Mouse (Mus musculus): ENCODE measurements around the gene Gm28035. TPM values are rescaled to one million over a fixed set of nuclear protein-coding genes. Genes with fewer than 3 reads are reported as not detected.
A peak's percentile ranks its signal among the peaks of the same experiment; 100 is the strongest.

Gene Gm28035
- polyA plus RNA-seq, 1 experiment from 2014 or later: 0.26 TPM

DNA sequence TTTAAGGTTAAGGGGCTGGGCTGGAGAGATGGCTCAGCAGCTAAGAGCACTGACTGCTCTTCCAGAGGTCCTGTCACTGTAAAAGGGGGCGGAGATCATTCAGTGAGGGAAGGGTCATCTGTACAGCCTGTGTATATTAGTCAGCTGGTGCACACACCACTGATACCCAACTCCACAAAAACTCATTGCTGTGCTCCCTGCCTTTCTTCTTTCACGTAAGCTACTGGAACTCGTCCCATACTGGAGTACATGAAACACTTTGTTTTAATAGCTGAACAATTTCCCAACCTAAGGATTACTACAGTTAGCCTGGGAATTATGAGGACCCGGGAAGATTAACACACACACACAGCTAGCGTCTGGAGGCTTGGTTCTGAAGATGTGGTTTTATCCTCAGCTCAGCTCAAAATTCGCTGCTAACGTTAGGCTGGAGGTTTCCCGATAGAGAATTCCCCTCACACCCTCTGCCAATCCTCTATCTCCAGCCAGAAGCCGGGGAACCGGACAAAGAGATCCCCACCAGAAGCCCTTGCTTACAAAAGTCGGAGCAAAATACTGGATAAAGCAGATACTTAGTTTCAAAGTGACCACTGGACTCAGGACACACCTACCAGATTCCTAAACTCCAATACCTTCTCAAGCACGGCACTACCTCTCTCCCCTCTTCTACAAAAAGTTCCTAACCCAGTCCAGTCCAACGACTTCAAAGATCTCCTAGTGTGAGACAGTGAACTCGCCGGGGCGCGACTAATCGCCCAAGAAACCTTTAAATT lies 3.8 kb upstream of the Gm28035 start:
- WGBS: 3% methylated on average over 18 of the region's 18 CpGs
- Histone ChIP-seq H3K4me2 (ENCODE audit: low read length) (peak overlapping the region; percentile 65), H3K36me3 (ENCODE audit: control insufficient read depth, insufficient read depth, low read length) (no peaks in the 10 kb centered on the region), H3K27ac (ENCODE audit: low read length) (peak overlapping the region; percentile 89), H3K9ac (ENCODE audit: low read depth, low read length) (peak overlapping the region; percentile 65), H3K4me3 (ENCODE audit: low read depth, low read length) (peak overlapping the region; percentile 60), H3K4me1 (ENCODE audit: control insufficient read depth, insufficient read depth, low read length) (peaks cover 20% of the 10 kb centered on the region), H3K9me3 (replicated peaks; ENCODE audit: control insufficient read depth, low read length, poor library complexity, severe bottlenecking) (no peaks in the 10 kb centered on the region), H3K27me3 (ENCODE audit: control insufficient read depth, insufficient read depth, low read depth, low read length) (no peaks in the 10 kb centered on the region)
- ATAC-seq: no peak; the same call in 1 of the 2 replicates

DNA sequence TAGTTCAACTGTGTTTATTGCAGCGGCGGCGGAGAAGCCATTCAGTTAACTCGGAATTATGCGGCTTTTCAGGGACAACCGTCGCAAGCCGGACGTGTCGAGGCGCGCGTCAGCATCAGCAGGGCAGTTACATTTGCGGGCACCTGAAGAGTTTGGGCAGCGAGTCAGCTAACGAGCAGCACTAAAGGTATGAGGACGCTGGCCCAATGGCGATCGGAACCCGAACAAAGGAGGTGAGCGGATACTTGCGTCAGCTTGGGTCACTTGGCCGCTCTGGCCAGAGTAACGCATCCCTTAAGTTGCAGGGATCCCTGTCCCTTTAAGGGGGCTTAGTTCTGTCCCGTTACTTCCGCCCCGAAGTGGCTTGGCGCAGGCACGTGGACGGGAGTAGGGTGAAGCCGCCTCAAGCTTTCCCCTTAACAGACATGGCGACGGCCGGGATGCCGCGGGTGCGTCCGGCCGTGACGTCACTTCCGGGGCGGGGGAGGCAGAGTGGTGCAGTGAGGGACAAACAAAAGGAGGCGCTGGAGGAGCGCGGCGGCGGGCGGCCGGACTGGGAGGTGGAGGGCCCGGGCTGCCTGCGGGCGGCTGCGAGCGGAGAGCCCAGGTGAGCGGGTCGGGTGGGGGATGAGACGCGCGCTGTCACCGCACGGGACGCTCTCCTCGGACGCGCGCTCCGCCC lies 3.0 kb upstream of the Gm28035 start, which contains the start of gene Lrrc8a:
Lrrc8a (plus strand) TSS at position 517 of the 682 bp plus-strand sequence.
- Histone ChIP-seq H3K36me3 (ENCODE audit: control insufficient read depth, insufficient read depth, low read length) (no peaks in the 10 kb centered on the region), H3K27ac (ENCODE audit: low read length) (peak within 1 kb of the TSS; percentile 89), H3K4me2 (ENCODE audit: low read length) (peak within 1 kb of the TSS; percentile 95), H3K9me3 (replicated peaks; ENCODE audit: control insufficient read depth, low read length, poor library complexity, severe bottlenecking) (no peaks in the 10 kb centered on the region), H3K4me1 (ENCODE audit: control insufficient read depth, insufficient read depth, low read length) (peaks cover 20% of the 10 kb centered on the region), H3K4me3 (ENCODE audit: low read depth, low read length) (peak within 1 kb of the TSS; percentile 60), H3K9ac (ENCODE audit: low read depth, low read length) (peak within 1 kb of the TSS; percentile 87), H3K27me3 (ENCODE audit: control insufficient read depth, insufficient read depth, low read depth, low read length) (no peaks in the 10 kb centered on the region)
- ATAC-seq: peak; percentile 98
- WGBS: under 1% methylated on average over 61 of the region's 67 CpGs

DNA sequence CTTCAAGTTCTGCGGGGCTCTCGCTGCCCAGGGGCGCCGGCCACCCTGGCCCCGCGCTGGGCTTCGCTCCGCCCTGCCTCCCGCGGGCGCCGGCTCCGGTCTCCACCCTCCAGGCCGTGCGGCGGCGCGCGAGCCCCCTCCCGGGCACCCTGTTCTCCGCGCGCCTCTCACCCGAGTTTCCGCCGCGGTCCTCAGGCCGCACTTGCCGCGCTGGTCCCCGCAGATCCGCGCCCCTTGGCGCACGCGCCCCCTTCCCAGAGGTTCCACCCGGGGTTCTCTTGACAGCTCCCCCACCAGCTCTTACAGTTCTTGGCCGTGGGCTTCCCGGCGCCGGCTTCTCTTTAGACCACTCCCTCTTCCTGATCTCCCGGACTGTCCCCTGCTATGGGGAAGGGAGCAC lies 2.5 kb upstream of the Gm28035 start:
- H3K36me3 ChIP-seq (ENCODE audit: control insufficient read depth, insufficient read depth, low read length): 0 out of 2 replicates have a peak, but pooled peaks cover 2% of the 10 kb centered on the region
- peak overlapping the region; percentile 87 for H3K9ac ChIP-seq (ENCODE audit: low read depth, low read length)
- peak overlapping the region; percentile 60 for H3K4me3 ChIP-seq (ENCODE audit: low read depth, low read length)
- H3K27me3 ChIP-seq (ENCODE audit: control insufficient read depth, insufficient read depth, low read depth, low read length): no peaks in the 10 kb centered on the region
- WGBS: 0% methylated on average over 38 of the region's 42 CpGs
- ATAC-seq: peak; percentile 89
- H3K4me1 ChIP-seq (ENCODE audit: control insufficient read depth, insufficient read depth, low read length): peaks cover 20% of the 10 kb centered on the region
- peak overlapping the region; percentile 95 for H3K4me2 ChIP-seq (ENCODE audit: low read length)
- peak overlapping the region; percentile 89 for H3K27ac ChIP-seq (ENCODE audit: low read length)
- H3K9me3 ChIP-seq (replicated peaks; ENCODE audit: control insufficient read depth, low read length, poor library complexity, severe bottlenecking): no peaks in the 10 kb centered on the region

DNA sequence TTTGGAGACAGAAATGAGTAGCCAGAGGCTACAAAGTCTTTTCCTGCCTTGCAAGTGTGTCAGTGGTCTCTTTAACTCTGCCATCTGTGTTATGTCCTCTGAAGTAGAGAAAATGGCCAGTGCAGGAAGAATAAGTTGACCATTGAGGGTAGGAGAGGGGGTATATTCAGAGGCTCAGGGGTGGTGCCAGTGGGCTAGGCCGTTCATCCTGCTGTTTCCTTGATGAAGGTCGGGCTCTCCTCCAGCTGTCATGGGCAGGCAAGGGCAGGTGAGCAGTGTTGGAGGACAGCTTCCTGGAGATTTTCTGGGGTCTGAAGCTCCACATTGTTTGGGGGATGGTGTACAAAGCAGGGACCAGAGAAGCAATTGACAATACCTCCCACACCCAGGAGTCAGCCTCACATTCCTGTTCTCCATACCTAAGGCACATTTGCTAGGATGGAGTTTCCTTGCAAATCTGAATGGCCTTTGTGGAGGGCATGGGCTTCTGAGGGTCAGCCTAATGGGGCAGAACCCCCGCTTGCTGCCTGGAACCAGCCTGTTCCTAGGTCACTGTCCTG lies 1.4 kb upstream of the Gm28035 start:
- peaks cover 7% of the 10 kb centered on the region; the same call in 1 of the 2 replicates for H3K36me3 ChIP-seq (ENCODE audit: control insufficient read depth, insufficient read depth, low read length)
- peak overlapping the region; percentile 60 for H3K4me3 ChIP-seq (ENCODE audit: low read depth, low read length)
- no peak overlapping the region for H3K27ac ChIP-seq (ENCODE audit: low read length)
- peak overlapping the region; percentile 87 for H3K9ac ChIP-seq (ENCODE audit: low read depth, low read length)
- WGBS: 78% methylated on average over 3 of the region's 3 CpGs
- no peak for ATAC-seq
- H3K9me3 ChIP-seq (replicated peaks; ENCODE audit: control insufficient read depth, low read length, poor library complexity, severe bottlenecking): no peaks in the 10 kb centered on the region
- peak overlapping the region; percentile 95 for H3K4me2 ChIP-seq (ENCODE audit: low read length)
- H3K4me1 ChIP-seq (ENCODE audit: control insufficient read depth, insufficient read depth, low read length): peaks cover 20% of the 10 kb centered on the region
- H3K27me3 ChIP-seq (ENCODE audit: control insufficient read depth, insufficient read depth, low read depth, low read length): no peaks in the 10 kb centered on the region

DNA sequence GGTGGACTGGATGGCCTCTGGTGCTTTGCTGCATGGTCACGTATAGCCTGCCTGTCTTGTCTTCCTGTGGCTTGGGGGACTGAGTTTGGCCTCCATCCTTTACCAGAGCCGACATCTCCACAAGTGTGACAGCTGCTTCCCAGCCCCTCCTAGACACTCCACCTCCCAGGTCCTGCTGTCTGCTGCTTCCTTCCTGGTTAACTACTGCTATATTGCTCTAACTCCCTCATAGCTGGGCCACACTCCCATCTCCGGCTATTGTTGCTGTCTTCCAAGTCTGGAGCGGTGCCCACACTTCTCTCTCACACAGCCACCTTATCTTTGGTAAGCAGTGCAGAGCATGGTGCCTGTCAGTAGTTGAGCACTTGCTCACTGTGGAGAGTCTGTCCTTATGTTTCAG lies 590 bp upstream of the Gm28035 start:
- Histone ChIP-seq H3K36me3 (ENCODE audit: control insufficient read depth, insufficient read depth, low read length) (peaks cover 7% of the 10 kb centered on the region), H3K9ac (ENCODE audit: low read depth, low read length) (0 out of 2 replicates have a peak overlapping the region, but pooled peaks have one; percentile 87), H3K27ac (ENCODE audit: low read length) (no peak overlapping the region), H3K27me3 (ENCODE audit: control insufficient read depth, insufficient read depth, low read depth, low read length) (no peaks in the 10 kb centered on the region), H3K4me1 (ENCODE audit: control insufficient read depth, insufficient read depth, low read length) (peaks cover 20% of the 10 kb centered on the region), H3K4me3 (ENCODE audit: low read depth, low read length) (no peak overlapping the region), H3K4me2 (ENCODE audit: low read length) (no peak overlapping the region; the same call in 1 of the 2 replicates), H3K9me3 (replicated peaks; ENCODE audit: control insufficient read depth, low read length, poor library complexity, severe bottlenecking) (no peaks in the 10 kb centered on the region)
- ATAC-seq: no peak
- 82% methylated on average over 4 of the region's 4 CpGs for WGBS

DNA sequence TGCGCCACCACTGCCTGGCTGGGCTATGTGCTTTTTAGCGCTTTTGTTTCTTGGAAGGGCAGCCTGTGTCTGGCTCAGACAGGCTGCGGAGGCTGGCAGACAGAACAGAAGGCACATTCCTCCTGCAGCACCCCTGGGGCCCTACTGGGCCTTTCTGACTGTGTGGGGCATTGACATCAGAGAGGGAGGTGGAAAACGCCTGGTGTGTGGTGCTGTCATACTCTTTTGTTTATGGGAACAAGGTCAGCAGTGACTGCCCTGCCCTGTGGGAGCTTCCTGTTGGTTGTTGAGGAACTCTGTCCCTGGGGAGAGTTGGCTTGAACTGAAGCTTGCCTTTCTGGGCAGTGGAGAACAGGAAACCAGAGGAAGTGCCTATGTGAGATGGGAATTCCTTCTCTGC lies 2.1 kb downstream of the Gm28035 start:
- H3K9ac ChIP-seq (ENCODE audit: low read depth, low read length): no peak overlapping the region
- no peak overlapping the region for H3K27ac ChIP-seq (ENCODE audit: low read length)
- H3K9me3 ChIP-seq (replicated peaks; ENCODE audit: control insufficient read depth, low read length, poor library complexity, severe bottlenecking): no peaks in the 10 kb centered on the region
- H3K27me3 ChIP-seq (ENCODE audit: control insufficient read depth, insufficient read depth, low read depth, low read length): no peaks in the 10 kb centered on the region
- peaks cover 13% of the 10 kb centered on the region for H3K4me1 ChIP-seq (ENCODE audit: control insufficient read depth, insufficient read depth, low read length)
- ATAC-seq: no peak
- H3K4me3 ChIP-seq (ENCODE audit: low read depth, low read length): no peak overlapping the region
- 43% methylated on average over 4 of the region's 4 CpGs for WGBS
- H3K4me2 ChIP-seq (ENCODE audit: low read length): no peak overlapping the region
- peaks cover 7% of the 10 kb centered on the region for H3K36me3 ChIP-seq (ENCODE audit: control insufficient read depth, insufficient read depth, low read length)

DNA sequence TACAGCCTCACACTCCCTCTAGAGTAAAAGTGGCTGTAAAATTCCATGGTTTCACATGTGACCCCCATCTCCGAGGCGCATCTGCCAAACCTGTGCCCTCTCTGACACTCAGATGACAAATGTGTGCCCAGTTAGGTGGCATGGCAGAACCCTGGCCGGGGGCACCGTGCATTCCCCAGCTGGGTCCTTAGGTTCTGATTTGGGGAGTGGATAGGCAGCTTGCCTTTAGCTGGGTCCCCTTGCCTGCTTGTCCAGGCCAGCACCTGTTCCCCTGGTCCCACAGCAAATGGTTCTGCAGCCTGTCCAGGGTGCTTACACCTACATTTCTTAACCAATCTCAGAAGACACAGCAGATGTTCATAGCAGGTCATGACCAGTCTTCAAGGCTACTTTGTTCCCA lies 3.0 kb downstream of the Gm28035 start:
- Histone ChIP-seq H3K36me3 (ENCODE audit: control insufficient read depth, insufficient read depth, low read length) (peaks cover 7% of the 10 kb centered on the region), H3K27me3 (ENCODE audit: control insufficient read depth, insufficient read depth, low read depth, low read length) (no peaks in the 10 kb centered on the region), H3K9me3 (replicated peaks; ENCODE audit: control insufficient read depth, low read length, poor library complexity, severe bottlenecking) (no peaks in the 10 kb centered on the region), H3K9ac (ENCODE audit: low read depth, low read length) (no peak overlapping the region), H3K4me1 (ENCODE audit: control insufficient read depth, insufficient read depth, low read length) (peaks cover 12% of the 10 kb centered on the region), H3K4me3 (ENCODE audit: low read depth, low read length) (no peak overlapping the region), H3K4me2 (ENCODE audit: low read length) (no peak overlapping the region), H3K27ac (ENCODE audit: low read length) (no peak overlapping the region)
- ATAC-seq: no peak
- 92% methylated on average over 4 of the region's 4 CpGs for WGBS

DNA sequence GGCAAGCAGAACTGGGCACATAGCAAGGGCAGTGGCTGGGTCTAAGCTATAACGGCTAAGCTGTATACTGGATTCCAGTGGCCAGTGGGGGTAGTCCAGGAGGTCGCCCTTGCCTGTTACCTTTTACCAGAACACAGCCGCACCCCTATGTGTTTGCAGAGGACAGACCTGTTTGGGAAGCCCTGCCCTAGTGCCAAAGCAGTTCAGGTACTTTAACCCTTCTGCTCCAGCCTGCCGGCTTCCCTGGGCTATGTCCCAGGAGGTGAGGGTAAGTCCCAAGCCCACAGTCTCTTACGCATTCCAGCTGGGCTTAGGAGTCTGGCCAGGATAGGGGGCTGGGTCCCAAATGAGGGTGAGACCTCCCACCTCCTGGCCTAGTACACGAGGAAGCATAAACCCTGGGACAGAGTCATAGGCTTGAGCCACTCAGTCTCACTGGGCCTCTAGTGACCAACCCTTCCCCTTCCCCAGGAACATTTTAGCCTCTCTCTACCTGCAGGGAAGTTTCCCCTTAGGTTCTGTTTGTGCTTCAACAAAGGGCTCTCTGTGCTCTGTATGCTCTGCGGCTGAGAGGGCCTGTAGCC lies 4.3 kb downstream of the Gm28035 start:
- 81% methylated on average over 7 of the region's 7 CpGs for WGBS
- Histone ChIP-seq H3K9ac (ENCODE audit: low read depth, low read length) (no peak overlapping the region), H3K4me3 (ENCODE audit: low read depth, low read length) (no peak overlapping the region), H3K4me1 (ENCODE audit: control insufficient read depth, insufficient read depth, low read length) (no peaks in the 10 kb centered on the region), H3K27ac (ENCODE audit: low read length) (no peak overlapping the region), H3K27me3 (ENCODE audit: control insufficient read depth, insufficient read depth, low read depth, low read length) (no peaks in the 10 kb centered on the region), H3K9me3 (replicated peaks; ENCODE audit: control insufficient read depth, low read length, poor library complexity, severe bottlenecking) (no peaks in the 10 kb centered on the region), H3K4me2 (ENCODE audit: low read length) (no peak overlapping the region), H3K36me3 (ENCODE audit: control insufficient read depth, insufficient read depth, low read length) (peaks cover 12% of the 10 kb centered on the region)
- ATAC-seq: no peak
